Mouse (Mus musculus) 3T3-L1 (cell line): Measurements from ENCODE around the gene Myo3b.

ENCODE experiments used
- DNase-seq: peaks from one replicate; pipeline ENCODE4 v3.0.0-alpha.2; 2015; ENCODE audit warnings: low read depth, low spot score

Myo3b gene

GRCm38 (mm10) chr2:70278425-70279277 lies 239.7 kb downstream of the Myo3b start:
- peak; percentile 27 for DNase-seq

DNA sequence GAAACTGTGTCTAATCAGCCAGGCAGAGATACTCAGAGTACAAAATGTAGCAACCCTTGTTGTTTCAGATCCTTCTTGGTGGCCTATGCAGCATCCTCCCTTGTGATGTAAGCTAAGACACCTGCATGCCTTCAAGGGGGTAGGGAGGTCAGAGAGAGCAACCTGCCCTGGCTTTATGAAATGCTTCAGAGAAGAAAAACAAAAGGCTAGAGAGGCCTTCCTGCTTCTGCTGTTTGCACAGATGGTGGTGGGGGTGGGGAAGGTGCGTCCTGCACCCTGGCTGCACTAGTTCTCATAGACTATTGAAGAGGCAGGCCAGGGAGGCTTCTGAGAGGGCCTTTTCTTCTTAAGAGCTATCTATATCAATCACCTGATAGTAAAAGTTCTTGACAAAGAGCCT lies 245.2 kb downstream of the Myo3b start:
- no peak for DNase-seq

- no peak for DNase-seq
Observed at GRCm38 (mm10) chr2:70291063-70291462, 252.1 kb downstream of the Myo3b start.

- DNase-seq = no peak
Observed at GRCm38 (mm10) chr2:70292776-70293175, 253.8 kb downstream of the Myo3b start.

GRCm38 (mm10) chr2:70302905-70303304 lies 264.0 kb downstream of the Myo3b start:
- no peak for DNase-seq

- no peak for DNase-seq
Observed at GRCm38 (mm10) chr2:70315125-70315524, 276.2 kb downstream of the Myo3b start.

DNA sequence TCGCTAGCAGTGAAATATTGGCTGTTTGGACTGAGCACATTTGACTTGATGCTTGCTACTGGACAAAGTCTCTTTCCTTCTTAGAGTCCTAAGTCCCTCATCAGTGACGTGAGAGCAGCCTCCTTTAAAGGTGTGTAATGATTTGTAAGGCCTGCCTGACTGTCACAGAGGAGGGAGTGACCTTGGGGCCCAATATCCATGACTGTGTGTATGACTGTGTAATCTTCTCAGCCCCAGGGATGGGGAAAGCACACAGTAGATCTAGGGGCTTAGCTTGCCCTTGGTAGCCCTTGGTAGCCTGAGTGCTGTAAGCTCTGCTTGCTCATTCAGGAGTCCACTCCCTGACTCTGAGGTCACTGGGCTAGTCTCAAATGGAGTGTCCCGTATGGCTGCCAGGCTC lies 276.8 kb downstream of the Myo3b start:
- DNase-seq = no peak

GRCm38 (mm10) chr2:70317850-70318249 lies 278.9 kb downstream of the Myo3b start:
- no peak for DNase-seq

DNA sequence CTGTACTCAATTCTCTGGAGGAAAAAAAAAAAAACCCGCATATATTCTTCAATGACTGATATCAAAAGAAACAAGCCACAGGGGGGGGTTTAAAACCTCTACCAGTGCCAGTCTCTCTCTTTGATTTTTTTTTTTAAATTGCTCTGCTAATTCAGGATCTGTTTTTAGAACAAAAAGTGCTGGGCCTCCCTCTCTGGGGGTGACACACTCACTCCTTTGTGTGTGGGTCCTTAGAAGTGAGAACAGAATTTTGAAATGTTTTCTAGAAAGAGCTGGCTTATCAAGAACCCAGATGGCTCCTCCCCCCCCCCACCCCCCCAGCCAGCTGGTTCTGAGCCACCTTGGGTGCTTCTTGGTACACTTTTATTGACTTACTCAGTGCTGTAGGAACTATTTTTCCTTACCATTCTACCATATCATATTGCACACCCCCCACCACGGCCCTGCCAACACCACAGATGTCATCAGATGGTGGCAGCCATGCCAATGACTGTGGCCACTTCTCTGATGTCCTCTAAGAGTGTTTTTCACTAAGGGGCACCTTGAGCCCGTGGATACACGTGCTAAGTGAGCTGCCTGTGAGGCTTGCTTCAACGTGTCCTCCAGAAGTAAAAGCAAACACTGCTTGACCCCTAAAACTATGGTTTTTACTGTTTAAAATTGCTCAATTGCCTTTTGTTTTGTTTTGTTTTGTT lies 280.1 kb downstream of the Myo3b start:
- DNase-seq = no peak

- DNase-seq = no peak
Observed at GRCm38 (mm10) chr2:70322767-70323166, 283.8 kb downstream of the Myo3b start.

- no peak for DNase-seq
Observed at GRCm38 (mm10) chr2:70327602-70328001, 288.7 kb downstream of the Myo3b start.

GRCm38 (mm10) chr2:70332905-70333304 lies 294.0 kb downstream of the Myo3b start:
- no peak for DNase-seq

DNA sequence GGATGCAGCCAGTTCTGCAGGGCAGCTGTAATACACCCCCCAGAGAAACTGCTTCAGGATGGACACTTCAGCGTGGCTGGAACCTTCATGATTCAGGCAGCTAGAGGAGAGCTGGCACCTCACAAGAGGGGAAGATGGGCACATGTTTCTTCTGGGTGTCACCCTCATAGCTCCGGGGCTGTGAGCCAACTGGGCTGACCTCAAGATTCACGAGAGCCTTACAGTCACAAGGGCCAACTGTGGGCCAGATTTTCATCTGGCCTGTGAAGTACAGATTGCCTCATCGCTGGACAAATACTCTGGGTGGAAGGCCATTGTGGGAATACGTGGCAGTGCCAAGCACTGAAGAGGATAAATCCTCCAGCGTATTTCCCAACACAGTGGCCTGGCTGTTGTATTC lies 294.6 kb downstream of the Myo3b start:
- peak; percentile 4 for DNase-seq

GRCm38 (mm10) chr2:70336551-70336950 lies 297.6 kb downstream of the Myo3b start:
- no peak for DNase-seq

DNA sequence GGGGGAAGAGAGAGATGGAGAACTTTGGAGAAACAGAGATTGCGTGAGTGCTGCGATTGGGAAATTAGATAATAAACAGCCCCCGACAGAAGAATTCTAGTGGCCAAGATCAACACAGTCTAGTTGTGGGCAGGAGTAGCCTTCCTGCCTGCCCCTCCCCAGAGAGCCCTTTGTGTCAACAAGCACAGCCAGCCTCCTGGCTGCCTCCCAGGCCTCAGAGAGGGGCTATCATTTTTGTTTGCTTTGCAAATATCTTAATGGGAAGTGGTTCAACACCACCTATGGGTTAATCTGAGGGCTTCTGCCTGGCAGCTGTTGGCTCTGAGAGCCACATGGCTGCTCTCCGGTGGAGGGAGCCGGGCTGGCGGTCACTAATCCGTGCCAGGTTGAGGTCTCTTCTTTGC lies 298.3 kb downstream of the Myo3b start:
- no peak for DNase-seq

DNA sequence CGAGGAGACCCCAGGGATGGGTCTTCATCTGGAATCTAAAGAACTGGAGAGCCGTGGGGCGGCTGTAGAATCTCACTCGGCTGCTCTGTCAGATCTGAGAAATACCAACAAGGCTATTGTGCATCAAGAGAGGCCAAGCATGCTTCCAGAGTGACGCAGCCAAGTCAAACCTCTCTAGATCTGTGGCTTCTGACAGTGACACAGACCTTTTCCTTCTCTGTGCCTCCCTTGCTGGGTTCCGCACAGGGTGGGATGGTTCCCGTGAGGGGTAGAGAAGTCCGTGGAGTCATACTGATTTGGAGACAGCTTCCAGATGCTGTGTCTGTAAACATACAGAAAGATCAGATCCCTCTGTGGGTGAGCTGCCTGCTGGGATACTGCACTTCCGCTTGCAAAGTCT lies 298.9 kb downstream of the Myo3b start:
- no peak for DNase-seq

GRCm38 (mm10) chr2:70339061-70339460 lies 300.1 kb downstream of the Myo3b start:
- DNase-seq = no peak

GRCm38 (mm10) chr2:70339501-70339900 lies 300.6 kb downstream of the Myo3b start:
- no peak for DNase-seq

DNA sequence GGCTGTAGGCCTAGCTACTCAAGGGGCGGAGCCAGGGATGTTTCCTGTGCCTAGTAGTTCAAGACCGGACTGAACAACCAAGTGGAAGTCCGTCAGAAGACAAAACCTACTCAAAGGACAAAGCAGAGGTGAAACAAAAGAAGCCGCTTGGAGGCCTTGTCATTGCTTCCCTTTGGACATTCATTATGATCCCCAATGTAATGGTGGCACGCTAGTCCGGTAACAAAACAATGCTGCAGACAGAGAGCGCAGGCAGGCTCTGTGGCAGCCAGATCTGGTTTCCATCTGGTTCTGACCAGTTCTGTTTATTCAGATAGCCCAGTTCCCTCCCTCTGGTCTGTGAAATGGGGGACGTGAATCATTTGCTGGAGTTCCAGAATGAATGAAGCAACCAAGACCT lies 301.3 kb downstream of the Myo3b start:
- DNase-seq = no peak

- no peak for DNase-seq
Observed at GRCm38 (mm10) chr2:70345126-70345525, 306.2 kb downstream of the Myo3b start.

DNA sequence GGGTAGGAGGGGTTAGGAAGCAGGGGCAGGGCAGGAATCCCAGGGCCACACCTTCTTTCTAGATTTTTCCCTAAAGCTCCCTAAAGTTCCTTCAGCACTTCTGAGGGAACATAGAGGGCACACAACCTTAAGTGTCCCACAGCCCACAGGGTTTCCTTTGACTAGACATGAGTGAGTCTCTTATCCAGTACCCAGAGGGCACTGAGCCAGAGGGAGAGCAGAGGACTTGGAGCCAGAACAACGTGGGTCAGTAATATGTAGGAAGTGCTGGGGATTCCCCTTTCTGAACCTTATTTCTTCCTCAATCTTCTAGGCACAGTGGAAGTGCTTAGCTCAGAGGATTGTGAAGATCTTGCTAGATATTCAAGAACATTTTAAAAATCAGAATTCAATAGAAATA lies 308.6 kb downstream of the Myo3b start:
- DNase-seq = no peak

- DNase-seq = no peak
Observed at GRCm38 (mm10) chr2:70348793-70349553, 310.0 kb downstream of the Myo3b start.
